Mouse (Mus musculus): Measurements from ENCODE around the gene Prr5.
A peak's percentile ranks its signal among the peaks of the same experiment; 100 is the strongest.

The Prr5 gene

DNA sequence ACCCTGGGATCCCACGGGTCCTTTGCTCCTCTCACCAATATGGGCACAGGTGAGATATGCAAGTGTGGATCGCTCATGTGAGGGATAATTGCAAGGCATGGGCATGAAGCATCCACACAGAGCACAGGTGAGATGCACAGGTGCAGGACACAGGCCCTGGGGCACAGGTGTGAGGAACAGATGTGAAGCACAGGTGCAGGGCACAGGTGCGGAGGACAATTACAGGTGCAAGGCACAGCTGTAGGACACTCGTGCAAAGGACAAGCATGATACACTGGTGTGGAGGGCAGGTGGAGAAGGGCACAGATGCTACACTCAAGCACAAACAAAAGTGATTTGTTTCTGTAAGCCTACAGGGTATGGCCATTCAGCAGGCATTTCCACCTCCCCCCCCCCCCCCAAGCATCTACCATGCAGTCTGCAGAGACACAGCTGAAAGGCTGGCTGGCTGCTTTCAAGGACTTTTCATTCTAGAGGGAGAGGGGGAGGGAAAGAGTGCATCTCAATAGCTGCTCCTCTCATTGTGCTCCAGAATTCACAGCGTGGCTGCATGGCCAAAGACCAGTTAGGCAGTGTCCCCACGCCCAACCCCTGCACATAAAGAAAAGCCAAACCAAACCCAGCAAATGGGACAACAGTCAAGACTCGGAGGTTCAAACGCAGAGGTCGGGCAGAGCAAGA, 11.9 kb upstream of the Prr5 start:
- peak; percentile 73 for DNase-seq (ENCODE audit: low read depth, low spot score)

DNA sequence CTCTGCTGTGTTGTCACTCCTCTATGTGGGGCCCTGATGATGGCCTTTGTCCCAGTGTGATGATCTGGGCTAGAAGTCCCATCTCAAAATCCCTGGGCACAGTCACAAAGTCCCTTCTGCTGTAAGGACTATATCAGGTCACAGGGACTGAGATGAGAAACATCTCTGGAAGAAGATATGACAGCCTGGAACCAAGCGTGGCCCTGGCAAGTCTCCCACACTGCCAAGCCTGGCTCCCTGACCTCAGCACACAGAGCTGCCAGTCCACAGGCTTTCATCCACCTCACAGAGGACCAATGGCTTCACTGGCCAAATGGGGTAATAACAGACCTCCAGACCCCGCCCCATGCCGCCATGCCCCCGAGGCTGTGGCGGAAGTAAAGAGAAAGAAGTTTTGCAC, 10.8 kb upstream of the Prr5 start:
- no peak for DNase-seq (ENCODE audit: low read depth, low spot score)

DNA sequence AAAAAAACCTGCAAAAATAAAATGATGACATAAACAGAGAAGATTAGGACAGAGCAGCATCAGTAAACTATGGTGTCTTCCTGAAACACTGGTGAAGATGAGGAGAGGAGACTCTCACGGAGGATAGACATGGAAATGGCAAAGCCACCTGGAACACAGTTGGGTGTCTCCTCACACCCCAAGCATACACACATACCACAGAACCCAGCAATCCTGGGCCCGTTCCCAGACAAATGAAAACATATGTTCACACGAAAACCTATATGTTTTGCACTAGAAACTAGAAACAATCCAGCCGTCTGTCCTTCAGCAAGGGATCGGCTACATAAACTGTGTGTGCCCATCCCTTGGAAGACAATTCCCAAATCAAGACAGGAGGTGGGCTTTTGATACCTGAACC, 9.6 kb upstream of the Prr5 start:
- DNase-seq (ENCODE audit: low read depth, low spot score): no peak

DNA sequence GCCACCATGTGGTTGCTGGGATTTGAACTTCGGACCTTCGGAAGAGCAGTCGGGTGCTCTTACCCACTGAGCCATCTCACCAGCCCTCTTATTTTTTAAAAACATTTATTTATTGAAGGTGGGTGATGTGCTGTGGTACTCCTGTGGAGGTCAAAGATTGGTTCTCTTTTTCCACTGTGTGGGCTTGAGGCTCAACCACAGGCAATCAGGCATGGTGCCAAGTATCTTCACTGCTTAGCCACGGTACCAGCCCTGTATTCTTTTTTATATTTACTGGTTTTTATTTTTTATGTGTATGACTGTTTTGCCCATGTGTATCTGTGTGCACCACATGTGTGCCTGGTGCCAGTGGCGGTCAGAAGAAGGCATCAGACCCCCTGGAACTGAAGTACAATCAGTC, 8.1 kb upstream of the Prr5 start:
- no peak for DNase-seq (ENCODE audit: low read depth, low spot score)

DNA sequence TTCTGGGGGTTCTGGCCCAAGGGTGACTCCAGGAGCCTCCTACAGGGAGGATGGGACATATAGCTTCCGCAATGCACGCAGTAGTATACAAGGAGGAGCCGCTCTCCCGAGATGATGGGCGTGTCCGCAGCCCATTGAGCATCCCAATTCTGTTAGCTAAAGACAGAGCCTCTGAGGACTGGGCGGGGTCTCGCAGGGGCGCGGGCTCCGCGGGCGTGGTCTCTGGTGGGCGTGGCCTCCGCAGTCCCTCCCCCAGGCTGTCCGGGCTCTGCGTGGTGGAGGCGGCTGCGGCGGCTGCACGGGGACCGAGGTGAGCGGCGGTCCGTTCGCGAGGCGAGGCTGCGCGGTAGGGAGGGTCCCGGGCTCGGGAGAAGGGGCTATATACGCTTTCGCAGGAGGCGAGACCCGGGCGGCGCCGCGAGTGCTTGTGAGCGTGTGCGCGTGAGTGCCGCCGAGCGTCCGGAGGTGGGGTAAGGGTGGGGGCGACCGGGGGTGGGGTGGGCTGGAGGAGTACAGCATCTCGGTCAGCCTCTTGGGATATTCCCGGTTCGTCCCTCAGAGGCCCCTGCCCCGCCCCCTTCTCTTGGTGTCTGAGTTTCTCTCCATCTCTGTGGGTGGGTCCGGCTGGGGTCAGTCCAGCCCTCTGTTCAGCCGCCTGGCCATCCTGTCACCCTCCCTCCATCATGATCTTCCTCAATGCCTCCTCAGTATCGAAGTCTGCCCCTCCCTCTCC, 6.3 kb upstream of the Prr5 start:
- DNase-seq (ENCODE audit: low read depth, low spot score): peak; percentile 95

DNA sequence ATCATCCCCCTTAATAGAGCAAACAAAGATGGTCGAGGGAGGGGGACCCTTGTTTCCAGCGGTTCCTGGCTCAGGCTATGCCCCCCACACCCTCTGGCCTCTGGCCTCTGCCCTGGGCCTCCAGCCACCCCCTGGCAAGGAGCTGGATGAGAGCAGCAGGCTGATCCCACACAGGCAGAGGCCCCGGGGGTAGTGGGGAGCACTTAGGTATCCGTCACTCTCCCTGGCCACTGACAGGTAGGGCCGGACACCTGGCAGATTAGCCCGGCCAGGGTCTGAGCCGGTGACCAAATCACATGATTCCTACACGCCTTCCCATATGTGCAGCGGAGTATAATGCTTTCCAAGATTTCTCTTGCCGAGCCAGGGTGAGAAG, 5.7 kb upstream of the Prr5 start:
- no peak for DNase-seq (ENCODE audit: low read depth, low spot score)

DNA sequence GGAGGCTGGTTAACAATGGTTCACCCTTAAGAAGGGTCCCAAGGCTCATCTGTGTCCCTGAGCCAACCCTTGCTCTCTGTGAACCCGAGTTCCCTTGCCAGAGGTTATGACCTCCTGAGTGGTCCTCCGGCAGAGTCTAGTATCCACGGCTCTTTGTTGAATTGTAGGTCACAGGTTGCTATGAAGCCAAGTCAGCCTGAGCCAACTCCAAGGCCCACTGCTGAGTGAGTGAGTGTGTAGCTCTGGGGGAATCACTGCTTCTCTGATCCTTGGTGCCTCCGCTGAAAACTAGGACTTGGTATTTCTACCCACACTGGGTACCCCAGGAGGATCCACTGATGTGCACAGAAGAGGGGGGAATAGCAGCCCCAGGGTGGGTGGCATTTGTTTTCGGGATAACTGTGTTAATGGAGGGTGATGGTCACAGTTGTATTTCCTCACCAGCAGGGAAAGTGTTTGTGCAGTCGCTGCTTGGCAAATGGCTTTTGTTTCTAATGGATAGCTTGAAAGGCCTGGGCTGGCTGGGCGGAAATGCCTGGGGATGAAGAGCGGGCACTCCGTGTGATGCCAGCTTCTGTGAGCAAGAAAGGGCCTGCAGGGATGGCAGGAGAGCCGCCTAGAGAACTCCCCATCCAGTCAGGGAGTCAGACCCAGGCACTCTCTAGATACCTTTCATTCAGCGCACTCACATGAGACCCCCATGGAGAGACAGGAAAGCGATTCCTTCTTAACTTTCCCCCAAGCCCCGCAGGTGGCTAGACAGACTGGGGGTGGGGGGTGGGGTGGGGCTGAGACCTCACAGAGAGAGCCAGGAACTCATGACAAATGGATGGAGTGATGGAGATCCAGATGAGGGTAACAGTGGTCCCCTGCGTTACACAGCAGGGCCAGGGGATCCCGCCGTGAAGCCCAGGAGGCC, 4.6 kb upstream of the Prr5 start:
- peak; percentile 83 for DNase-seq (ENCODE audit: low read depth, low spot score)

DNA sequence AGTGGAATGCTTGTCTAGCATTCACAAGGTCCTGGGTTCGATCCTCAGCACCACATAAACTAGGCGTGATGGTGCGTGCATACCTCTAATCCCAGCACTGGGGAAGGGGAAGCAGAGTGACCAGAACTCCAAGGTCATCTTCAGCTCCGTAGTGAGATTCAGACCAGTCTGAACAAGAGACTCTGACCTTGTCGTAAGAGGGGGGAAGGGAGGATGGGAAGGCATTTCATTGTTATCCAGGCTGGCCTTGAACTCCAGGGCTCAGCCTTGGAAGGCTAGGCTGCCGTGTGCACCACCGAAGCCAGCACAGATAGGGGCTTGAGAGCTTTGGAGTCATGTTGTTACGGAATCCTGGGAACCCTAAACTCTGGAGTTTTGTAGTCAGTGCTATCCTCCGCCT, 3.8 kb upstream of the Prr5 start:
- DNase-seq (ENCODE audit: low read depth, low spot score): peak; percentile 93

DNA sequence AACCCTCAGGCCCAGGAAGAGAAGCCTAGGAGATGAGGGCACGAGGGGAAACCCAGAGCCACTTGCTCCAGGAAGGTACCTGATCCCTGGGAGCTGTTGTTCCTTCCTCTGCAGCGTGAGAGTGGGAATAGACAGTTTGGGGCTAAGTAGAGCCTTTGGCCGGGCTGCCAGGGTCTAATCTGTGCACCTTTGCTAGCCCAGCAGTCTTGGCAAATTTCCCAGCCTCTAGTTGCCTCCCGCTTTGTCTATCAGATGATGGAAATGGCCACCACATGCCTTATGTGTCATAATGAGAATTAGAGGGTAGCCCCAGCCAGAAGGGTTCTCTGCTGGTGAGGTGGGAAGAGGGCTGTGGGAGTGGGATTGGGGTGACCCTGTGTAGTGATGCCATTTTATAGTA, 3.4 kb upstream of the Prr5 start:
- DNase-seq (ENCODE audit: low read depth, low spot score): no peak

DNA sequence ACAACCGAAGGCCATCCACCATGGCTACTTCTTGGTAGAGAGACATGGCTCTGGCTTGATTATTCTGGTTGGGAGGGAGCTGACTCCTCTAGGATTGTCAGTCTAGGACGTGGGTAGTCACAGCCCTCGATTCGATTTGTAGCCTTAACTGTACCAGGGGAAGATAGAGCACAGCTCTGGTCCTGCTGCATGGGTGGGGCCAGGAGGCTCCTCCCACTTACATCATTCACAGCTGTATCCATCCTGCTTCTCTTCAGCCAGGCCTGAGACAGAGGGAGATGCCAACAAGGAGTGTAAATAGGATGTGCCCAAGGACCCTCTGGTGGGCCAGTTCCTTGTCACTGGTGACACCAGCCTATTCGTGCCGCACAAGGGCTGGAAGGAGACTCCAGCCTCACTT, 1.8 kb upstream of the Prr5 start:
- DNase-seq (ENCODE audit: low read depth, low spot score): no peak

DNA sequence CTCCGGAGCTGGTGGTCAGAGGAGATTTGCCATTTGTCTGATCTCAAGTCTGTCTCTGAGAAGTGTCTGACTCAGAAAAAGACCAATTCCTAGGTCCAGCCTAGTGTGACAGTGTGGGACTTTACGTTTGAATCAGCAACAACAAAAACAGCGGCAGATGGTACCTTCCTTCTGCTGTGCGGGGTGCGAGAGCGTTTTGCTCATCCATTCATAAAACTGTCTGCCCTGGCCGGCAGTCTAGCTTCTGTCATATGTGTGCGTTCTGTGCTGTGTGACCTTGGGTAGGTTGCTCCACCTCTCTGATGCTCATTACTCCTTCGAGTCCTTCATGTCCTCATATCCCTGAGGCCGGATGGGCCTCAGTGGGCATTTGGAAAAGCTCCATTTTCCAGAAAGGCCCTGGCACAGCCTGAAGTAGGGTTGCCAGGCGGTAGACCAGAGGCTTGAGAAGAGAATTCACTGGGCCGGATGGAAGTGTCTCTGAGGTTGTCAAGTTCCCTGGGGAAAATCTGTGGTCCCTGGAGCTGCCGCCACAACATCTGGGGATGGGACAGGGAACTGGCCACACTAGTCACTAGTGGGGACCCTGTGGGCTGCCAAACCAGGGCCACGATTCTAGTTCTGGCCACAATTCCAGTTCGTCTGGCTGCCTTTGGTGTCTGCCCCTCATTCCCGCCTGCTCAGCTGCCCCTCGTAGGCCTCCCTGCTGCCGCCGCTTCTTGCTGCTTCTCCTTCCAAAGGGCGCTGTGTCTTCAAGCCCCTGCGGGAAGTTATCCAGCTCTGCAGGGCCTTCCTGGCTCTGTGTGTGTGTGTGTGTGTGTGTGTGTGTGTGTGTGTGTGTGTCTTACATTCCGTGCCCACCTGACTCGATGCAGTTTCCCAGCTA, 594 bp downstream of the Prr5 start:
- DNase-seq (ENCODE audit: low read depth, low spot score): no peak

DNA sequence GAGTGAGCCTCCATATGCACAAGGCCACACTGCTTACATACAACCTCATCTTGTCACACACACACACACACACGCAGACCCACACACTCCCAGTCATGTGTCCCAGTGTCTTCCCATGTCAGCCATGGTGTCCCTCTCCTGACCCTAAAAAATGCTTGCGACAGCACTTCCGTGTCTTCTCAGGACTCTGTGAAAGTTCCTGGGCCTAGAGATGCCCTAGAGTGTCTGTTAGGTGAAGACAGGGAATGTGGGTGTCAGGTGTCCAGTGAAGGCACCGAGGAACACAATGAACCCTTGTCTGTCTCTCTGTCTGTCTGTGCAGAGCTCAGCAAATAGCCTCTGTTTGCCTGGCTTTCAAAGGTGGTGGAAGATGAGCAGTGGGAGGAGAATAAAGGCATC, 1.2 kb downstream of the Prr5 start:
- DNase-seq (ENCODE audit: low read depth, low spot score): no peak

DNA sequence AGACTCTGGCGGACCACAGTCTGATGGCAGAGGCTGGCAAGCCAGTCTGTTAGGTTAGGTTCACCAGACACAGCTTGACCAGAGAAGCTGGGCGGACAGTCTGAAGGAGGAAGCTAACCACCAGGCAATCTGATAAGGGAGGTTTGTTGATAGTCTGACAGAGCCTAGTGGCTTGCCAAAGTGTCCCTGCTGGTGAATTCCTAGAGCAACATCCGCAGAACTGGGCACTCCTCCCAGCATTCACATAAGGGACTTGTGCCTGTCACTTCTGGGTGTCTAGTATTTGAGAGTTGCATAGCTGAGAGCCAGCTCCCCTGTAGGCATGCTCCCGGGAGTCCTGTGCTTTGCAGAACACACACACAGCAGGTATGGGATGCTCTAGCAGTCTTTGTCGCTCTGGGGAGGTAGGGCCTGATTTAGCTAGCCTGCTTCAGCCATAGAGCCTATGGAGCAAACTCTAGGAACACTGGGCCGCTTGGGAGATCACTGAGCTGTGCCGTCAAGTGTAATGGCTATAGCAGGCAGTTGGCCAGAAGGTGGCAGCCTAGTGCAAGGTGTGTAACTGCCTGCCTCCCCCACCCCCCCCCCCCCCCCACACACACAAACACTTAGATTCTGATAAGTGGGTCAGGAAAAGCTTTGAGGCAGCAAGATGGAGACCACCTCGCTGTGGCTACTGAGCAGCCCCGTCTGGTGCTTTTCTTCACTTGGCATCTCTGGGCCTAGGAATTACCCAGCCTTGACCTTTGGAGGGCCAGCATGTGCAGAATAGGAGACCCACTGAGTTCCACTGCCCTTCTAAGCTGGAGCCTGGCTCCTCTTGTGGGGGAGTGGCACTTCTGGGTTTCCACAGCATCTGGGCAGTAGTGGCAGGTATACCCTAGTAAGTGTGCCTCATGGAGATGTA, 2.2 kb downstream of the Prr5 start:
- peak; percentile 55 for DNase-seq (ENCODE audit: low read depth, low spot score)

DNA sequence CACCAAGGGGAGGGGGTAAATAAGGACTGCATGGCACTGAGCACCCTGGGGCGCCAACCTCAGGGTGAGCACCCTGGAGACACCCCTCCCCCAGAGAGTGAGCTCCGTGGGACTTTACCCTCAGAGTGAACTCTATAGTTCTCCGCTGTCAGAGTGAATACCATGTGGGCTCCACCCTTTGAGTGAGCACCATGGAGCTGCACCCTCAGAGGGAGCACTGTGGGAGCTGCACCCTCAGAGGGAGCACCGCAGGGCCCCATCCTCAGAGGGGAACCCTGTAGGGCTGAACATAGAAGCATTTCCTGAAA, 2.8 kb downstream of the Prr5 start:
- DNase-seq (ENCODE audit: low read depth, low spot score): no peak

DNA sequence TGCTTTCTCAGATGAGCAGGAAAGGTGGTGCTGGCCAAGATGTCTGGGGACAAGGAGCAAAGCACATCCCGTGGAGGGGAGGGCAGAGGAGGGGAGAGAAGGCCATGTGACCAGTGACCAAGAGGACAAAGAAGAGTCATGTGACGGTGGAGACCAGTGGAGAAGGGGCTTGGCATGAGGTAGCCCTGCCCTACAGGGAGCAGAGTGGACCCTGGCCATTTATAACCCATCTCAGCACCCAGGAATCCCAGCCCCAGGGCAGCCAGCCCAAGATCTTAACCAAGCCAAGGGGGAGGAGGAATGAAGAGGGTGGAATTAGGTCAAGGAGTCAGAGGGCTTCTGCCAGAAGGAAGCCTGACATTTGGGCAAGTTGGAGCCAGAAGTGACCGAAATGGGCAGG, 3.2 kb downstream of the Prr5 start:
- DNase-seq (ENCODE audit: low read depth, low spot score): no peak

DNA sequence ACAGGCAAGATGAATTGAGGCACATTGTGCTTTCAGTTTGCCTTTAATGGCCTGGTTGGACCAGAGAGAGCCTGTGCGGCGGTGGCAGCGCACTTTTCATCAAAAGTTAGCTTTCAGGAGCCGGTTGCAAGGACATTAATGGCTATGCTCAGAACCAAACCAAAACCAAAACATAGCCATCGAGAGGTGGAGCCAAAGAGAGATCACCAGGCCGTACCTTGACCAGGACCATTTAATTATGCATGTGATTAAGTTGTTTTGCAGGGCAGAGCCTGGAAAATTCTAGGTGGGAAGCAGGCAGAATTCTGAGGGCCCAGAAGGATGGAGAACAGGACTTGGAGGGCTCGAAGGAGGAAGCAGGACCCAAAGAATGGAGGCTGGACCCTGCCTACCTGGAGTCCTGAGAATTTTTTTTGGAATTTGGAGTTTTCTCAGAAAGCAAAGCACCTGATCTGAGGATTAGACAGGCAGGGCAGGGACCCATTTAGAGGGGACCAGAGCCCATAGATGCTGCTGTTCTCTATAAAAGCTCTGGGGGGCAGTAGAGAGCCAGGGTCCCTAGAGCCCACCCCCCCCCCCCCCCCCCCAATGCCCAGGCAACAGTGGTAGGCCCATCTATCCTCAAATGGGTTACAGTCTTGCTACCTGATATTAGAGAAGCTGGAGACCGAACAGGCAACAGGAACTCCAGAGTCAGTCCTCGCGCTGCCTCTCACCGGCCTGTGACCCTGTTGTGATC, 5.1 kb downstream of the Prr5 start:
- no peak for DNase-seq (ENCODE audit: low read depth, low spot score)

DNA sequence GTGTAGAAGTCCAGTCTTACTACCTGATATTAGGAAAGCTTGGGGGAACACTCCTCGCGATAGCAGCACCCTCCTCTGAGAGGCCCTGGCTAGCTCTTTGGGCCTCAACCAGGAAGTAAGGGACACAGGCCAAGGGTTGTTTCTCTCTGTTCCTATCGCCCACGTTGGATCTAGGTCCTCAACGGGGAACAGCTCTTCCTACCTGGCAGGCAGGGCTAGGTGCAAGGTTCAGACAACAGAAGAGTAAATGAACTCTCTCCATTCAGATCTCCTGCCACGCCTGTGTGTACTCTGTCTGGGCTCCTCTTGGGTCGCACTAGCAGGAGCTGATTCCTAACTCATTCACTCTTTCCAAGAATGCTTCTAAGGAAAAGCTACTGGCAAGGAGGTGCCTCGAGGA, 5.9 kb downstream of the Prr5 start:
- DNase-seq (ENCODE audit: low read depth, low spot score): no peak

DNA sequence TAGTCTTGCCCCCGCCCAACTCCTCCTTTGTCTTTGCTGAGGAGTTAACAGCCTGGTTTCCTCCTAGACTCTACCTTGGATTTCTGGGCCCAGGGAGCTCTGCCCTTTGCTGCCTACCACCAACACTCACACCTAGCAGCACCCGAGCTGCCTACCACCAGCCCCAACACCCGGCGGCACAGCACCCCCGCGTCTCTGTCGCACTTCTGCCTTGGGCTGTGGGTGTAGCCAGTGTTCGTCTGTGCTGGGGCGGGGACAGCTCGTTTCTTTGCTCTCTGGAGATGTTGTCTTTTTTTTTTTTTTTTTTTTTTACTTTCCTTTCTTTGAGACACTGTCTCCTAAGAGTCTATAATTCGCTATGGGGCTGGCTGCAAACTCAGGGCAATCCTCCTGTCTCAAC, 8.5 kb downstream of the Prr5 start:
- no peak for DNase-seq (ENCODE audit: low read depth, low spot score)

DNA sequence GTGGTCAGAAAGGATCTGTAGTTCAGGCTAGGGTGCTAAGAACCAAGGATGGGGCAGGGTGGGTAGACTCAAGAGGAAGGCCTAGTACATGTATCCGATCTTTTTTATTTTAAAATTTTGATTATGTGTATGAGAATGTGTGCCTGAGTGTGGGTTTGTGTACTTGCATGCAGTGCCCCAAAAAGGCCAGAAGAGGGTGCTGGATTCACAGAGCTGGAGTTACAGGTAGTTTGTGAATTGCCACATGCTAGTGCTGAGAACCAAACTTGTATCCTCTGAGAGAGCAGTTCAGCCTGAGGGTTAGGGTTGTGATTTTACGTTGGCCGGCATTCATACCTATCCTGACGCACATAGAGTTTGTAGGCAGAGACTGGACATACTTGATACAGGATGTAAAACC, 9.7 kb downstream of the Prr5 start:
- peak; percentile 65 for DNase-seq (ENCODE audit: low read depth, low spot score)

DNA sequence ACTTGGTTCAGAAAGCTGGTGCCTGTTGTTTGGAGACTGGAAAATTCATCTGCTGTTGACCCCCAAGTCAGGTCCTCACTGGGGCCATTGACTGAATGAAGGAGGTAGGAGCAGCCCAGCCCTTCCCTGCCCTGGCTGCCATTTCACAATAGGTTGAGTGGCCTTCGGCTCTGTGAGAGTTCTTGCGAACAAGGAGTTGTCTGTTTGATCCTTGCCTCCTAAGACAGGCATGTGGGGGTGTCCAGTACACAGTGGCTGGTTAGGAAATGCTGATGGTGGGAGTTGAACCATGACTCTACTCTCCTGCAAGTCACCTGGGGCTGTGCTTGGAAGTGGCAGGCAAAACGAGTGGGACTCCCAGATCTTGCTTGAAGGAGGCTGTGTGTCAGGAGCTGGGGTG, 10.4 kb downstream of the Prr5 start:
- no peak for DNase-seq (ENCODE audit: low read depth, low spot score)

Data from ES-CJ7 (cell line).